Mouse (Mus musculus): ENCODE measurements around the gene Gdf5. TPM values are rescaled to one million over a fixed set of nuclear protein-coding genes. Genes with fewer than 3 reads are reported as not detected.
A peak's percentile ranks its signal among the peaks of the same experiment; 100 is the strongest.

Gdf5 gene
- polyA plus RNA-seq (2015; fragmentation: Nextera tagmentation; extraction: Ambion mirVana) = 1.3 and 2.1 TPM in 2 replicates

DNA sequence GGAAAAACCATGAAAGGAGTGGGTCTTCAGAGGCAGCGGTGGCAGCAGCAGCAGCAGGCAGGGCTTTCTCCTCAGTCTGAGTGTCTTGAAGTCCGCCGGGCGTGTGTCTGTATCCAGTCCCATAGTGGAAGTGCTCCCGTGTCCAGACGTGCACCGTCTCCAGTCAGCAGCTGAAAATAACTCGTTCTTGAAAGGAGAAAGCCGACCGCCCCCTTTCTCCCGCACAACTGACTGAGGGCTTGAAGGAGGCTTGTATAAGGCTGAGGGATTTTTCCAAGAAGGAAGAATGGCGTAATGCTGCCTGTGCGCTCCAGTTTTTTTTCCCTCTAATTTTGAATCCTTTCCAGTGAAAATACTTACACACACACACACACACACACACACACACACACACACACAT lies at the start of gene Gdf5:
Gene Gdf5 (minus strand): TSS at position 244 of the 400 bp plus-strand sequence.
- H3K9ac ChIP-seq = peak within 1 kb of the TSS; percentile 45
- H3K4me2 ChIP-seq = peak within 1 kb of the TSS; percentile 33; the same call in 1 of the 2 replicates
- 51% methylated on average over 13 of the region's 13 CpGs for WGBS
- no peak within 1 kb of the TSS for H3K4me3 ChIP-seq
- no peaks in the 10 kb centered on the region for H3K9me3 ChIP-seq
- no peak for ATAC-seq (ENCODE audit: low read depth)
- no peaks in the 10 kb centered on the region for H3K27me3 ChIP-seq
- H3K36me3 ChIP-seq = no peaks in the 10 kb centered on the region
- H3K27ac ChIP-seq (replicated peaks) = 0 out of 2 replicates have a peak within 1 kb of the TSS, but pooled peaks have one; percentile 9
- peaks cover 69% of the 10 kb centered on the region for H3K4me1 ChIP-seq (replicated peaks)

DNA sequence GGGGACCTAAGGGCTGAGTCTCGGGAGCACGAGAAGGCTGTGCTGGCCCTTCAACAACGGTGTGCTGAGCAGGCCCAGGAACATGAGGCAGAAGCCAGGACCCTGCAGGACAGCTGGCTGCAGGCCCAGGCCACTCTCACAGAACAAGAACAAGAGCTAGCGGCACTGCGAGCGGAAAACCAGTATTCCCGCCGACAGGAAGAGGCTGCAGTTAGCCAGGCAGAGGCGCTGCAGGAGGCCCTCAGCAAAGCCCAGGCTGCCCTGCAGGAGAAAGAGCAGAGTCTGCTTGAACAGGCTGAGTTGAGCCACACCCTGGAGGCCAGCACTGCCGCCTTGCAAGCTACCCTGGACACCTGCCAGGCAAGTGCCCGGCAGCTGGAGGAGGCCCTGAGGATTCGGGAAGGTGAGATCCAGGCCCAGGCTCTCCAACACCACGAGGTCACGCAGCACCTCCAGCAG lies 46.7 kb upstream of the Gdf5 start:
- no peak for ATAC-seq (ENCODE audit: low read depth)

DNA sequence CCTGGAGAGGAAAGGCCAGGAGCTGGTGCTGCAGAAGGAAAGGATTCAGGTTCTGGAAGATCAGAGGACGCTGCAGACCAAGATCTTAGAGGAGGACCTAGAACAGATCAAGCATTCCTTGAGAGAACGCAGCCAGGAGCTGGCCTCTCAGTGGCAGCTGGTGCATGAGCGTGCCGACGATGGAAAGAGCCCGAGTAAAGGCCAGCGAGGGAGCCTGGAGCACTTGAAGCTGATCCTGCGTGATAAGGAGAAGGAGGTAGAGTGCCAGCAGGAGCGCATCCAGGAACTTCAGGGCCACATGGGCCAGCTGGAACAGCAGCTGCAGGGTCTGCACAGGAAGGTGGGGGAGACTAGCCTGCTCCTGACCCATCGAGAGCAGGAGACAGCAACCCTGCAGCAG lies 46.0 kb upstream of the Gdf5 start:
- 95% methylated on average over 10 of the region's 10 CpGs for WGBS
- Histone ChIP-seq H3K36me3 (peaks cover 100% of the 10 kb centered on the region), H3K4me3 (no peak overlapping the region), H3K4me2 (no peak overlapping the region), H3K27me3 (no peaks in the 10 kb centered on the region), H3K9ac (no peak overlapping the region), H3K9me3 (no peaks in the 10 kb centered on the region), H3K4me1 (replicated peaks) (no peaks in the 10 kb centered on the region), H3K27ac (replicated peaks) (no peak overlapping the region)
- ATAC-seq (ENCODE audit: low read depth) = no peak

More for the DNA sequence above, 46.7 kb upstream of the Gdf5 start:
- H3K9me3 ChIP-seq = no peaks in the 10 kb centered on the region
- H3K4me2 ChIP-seq = no peak overlapping the region
- WGBS = 85% methylated on average over 14 of the region's 14 CpGs
- peaks cover 100% of the 10 kb centered on the region for H3K36me3 ChIP-seq
- H3K9ac ChIP-seq = no peak overlapping the region
- H3K4me1 ChIP-seq (replicated peaks) = no peaks in the 10 kb centered on the region
- no peaks in the 10 kb centered on the region for H3K27me3 ChIP-seq
- no peak overlapping the region for H3K27ac ChIP-seq (replicated peaks)
- no peak overlapping the region for H3K4me3 ChIP-seq

DNA sequence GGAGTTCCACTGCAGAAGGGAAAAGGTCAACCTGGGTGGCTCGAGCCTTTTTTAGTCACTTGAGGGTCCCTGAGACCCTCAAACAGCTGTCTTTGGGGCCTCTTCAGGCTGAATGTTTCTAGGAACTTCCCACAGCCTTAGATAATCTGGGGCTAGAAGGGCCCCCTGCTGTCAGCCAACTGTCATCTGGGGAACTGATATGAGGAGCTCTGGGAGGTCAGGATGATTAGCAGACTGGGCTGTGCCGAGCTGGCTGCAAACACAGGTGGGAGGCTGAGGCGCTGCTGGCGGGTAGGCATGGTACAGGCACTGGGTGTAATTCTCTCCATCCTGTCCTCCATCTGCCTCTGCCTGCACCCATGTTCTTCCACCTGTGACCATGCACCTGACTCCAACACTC lies 43.9 kb upstream of the Gdf5 start:
- Histone ChIP-seq H3K4me3 (no peak overlapping the region), H3K27ac (replicated peaks) (no peak overlapping the region), H3K4me2 (no peak overlapping the region), H3K4me1 (replicated peaks) (no peaks in the 10 kb centered on the region), H3K9me3 (no peaks in the 10 kb centered on the region), H3K9ac (no peak overlapping the region), H3K36me3 (peaks cover 100% of the 10 kb centered on the region), H3K27me3 (no peaks in the 10 kb centered on the region)
- no peak for ATAC-seq (ENCODE audit: low read depth)
- WGBS = 87% methylated on average over 4 of the region's 4 CpGs

DNA sequence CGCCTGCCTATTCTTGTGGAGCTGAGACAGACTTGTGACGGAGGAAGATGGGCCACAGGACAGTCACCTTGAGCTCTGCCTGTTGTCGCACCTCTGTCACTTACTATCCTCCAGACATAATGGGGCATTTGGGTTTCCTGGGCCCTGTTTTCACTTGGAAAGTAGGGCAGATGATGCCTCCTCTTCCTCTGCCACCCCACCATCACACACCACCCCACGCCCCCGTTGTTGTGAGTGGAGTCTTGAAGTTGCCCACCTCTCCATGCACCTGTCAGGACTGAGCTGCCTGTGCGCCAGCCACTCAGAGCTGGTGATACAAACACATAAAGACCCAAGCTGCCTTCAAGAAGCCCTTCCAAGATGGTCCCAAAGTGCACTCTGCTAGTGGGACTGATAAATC lies 42.0 kb upstream of the Gdf5 start:
- WGBS = 95% methylated on average over 6 of the region's 6 CpGs
- H3K27ac ChIP-seq (replicated peaks) = no peak overlapping the region

DNA sequence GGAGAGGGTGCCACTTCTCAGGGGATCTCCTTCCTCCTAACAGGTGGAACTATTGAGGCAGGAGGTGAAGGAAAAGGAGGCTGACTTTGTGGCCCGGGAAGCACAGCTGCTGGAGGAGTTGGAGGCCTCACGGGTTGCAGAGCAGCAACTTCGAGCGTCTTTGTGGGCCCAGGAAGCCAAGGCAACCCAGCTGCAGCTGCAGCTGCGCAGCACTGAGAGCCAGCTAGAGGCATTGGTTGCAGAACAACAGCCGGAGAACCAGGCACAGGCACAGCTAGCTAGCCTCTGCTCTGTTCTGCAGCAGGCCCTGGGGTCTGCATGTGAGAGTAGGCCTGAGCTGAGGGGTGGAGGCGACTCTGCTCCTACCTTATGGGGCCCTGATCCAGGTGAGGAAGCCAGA lies 40.6 kb upstream of the Gdf5 start:
- peaks cover 100% of the 10 kb centered on the region for H3K36me3 ChIP-seq
- H3K4me3 ChIP-seq = no peak overlapping the region
- 0 out of 2 replicates have a peak overlapping the region, but pooled peaks have one; percentile 1 for H3K9ac ChIP-seq
- H3K27ac ChIP-seq (replicated peaks) = no peak overlapping the region
- H3K9me3 ChIP-seq = no peaks in the 10 kb centered on the region
- H3K27me3 ChIP-seq = no peaks in the 10 kb centered on the region
- no peaks in the 10 kb centered on the region for H3K4me1 ChIP-seq (replicated peaks)
- WGBS = 92% methylated on average over 7 of the region's 7 CpGs
- ATAC-seq (ENCODE audit: low read depth) = no peak
- no peak overlapping the region for H3K4me2 ChIP-seq

More for the DNA sequence above, 42.0 kb upstream of the Gdf5 start:
- Histone ChIP-seq H3K9me3 (no peaks in the 10 kb centered on the region), H3K36me3 (peaks cover 100% of the 10 kb centered on the region), H3K4me2 (no peak overlapping the region), H3K4me3 (no peak overlapping the region), H3K4me1 (replicated peaks) (no peaks in the 10 kb centered on the region), H3K9ac (no peak overlapping the region), H3K27me3 (no peaks in the 10 kb centered on the region)
- ATAC-seq (ENCODE audit: low read depth) = no peak

DNA sequence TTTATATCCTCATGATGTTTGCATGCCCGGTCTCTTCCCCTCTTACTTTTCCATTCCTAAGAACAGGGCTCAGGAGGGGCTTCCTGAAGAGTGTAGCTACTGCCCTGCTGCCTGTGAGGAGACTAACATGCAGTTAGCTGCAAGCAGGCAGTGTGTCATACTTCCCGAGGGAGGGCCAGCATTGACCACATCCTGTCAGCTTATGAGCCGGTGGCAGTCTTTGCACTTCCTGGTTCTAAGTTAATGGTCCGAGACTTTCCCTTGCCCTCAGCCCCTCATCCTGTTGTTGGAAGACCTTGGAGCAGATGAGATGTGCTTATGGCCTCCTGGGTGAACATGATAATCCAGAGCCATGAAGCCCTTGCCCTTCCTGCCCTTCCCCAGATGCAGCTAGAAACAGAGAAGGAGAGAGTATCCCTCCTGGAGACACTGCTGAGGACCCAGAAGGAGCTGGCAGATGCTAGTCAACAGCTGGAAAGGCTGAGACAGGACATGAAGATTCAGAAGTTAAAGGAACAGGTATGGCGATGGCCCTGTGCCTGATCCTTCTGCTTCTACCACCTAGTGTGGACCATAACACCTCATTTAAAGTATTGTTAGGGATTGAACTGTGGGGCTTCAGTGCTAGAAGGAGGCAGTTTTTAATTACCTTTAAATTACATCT lies 34.3 kb upstream of the Gdf5 start:
- Histone ChIP-seq H3K36me3 (peaks cover 92% of the 10 kb centered on the region), H3K27me3 (no peaks in the 10 kb centered on the region), H3K4me2 (no peak overlapping the region), H3K9ac (no peak overlapping the region), H3K27ac (replicated peaks) (no peak overlapping the region), H3K4me1 (replicated peaks) (no peaks in the 10 kb centered on the region), H3K9me3 (no peaks in the 10 kb centered on the region), H3K4me3 (no peak overlapping the region)
- no peak for ATAC-seq (ENCODE audit: low read depth)
- WGBS = 83% methylated on average over 5 of the region's 5 CpGs

DNA sequence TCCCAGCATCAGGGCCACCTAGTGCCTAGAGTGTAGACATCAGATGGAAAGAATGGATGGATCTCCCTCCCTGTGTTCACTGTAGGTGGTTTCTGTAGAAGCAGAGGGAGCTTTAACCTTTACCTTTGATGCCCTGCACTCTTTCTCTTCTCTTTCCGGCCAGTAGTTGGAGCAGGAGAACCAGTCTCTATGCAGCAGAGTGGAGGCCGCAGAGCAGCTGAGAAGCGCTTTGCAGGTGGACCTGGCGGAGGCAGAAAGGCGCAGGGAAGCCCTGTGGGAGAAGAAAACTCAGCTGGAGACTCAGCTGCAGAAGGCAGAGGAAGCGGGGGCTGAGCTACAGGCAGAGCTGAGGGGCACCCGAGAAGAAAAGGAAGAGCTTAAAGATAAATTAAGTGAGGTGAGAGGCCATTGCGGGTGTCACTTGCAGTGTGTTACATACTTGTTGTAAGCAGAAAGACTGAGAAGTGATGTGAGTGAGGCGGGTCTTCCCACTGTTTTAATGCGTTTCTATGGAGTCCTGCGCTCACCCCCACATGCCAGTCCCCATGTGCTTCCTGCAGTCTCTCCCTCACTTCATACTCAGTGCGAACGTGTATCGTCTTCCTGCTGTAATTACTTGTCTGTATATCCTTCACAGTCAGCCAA lies 29.0 kb upstream of the Gdf5 start:
- no peaks in the 10 kb centered on the region for H3K4me1 ChIP-seq (replicated peaks)
- no peak for ATAC-seq (ENCODE audit: low read depth)
- no peak overlapping the region for H3K4me2 ChIP-seq
- H3K4me3 ChIP-seq = no peak overlapping the region
- H3K9ac ChIP-seq = no peak overlapping the region
- H3K27me3 ChIP-seq = no peaks in the 10 kb centered on the region
- H3K9me3 ChIP-seq = no peaks in the 10 kb centered on the region
- H3K36me3 ChIP-seq = peaks cover 87% of the 10 kb centered on the region
- 86% methylated on average over 14 of the region's 14 CpGs for WGBS
- H3K27ac ChIP-seq (replicated peaks) = no peak overlapping the region

DNA sequence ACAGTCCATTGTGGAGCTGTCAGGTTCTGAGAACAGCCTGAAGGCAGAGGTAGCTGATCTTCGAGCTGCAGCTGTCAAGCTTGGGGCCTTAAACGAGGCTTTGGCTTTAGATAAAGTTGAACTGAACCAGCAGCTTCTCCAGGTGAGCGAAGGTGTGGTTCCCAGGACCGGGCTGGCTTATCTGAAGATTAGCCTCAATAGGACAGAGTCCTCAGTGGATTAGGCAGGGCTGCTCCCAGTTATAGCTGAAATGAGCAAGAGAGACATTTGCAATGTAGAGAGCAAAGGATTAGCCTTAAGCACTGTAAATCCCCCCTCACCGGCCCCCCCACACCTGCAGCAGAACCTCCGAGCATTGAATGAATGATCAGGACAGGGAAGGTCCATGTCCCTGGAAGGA lies 28.2 kb upstream of the Gdf5 start:
- no peaks in the 10 kb centered on the region for H3K4me1 ChIP-seq (replicated peaks)
- peaks cover 90% of the 10 kb centered on the region for H3K36me3 ChIP-seq
- H3K27me3 ChIP-seq = no peaks in the 10 kb centered on the region
- no peak overlapping the region for H3K4me2 ChIP-seq
- H3K4me3 ChIP-seq = no peak overlapping the region
- ATAC-seq (ENCODE audit: low read depth) = no peak
- H3K27ac ChIP-seq (replicated peaks) = no peak overlapping the region
- no peaks in the 10 kb centered on the region for H3K9me3 ChIP-seq
- H3K9ac ChIP-seq = no peak overlapping the region
- WGBS = 88% methylated on average over 6 of the region's 6 CpGs

DNA sequence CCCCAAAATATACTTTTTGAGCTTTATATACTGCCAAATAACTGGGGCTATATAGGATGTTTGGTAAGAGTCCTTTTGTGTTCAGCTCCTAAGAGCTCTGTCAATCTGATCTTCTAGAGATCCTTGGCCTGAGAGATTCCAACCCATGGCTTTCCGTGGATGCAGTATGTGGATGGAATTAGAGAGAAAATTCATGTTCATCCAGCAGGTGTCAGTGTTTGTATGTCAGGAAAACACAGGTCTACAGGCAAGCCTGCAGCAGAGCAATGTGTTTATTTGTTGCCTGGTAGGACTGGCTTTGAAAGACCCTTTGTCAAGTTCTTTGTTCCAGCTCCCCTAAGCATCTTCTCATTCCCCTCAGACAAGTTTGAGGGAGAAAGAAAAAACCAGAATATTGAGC lies 17.8 kb upstream of the Gdf5 start:
- no peaks in the 10 kb centered on the region for H3K27me3 ChIP-seq
- 0 out of 2 replicates have a peak, but pooled peaks have one; percentile 19 for ATAC-seq (ENCODE audit: low read depth)
- peak overlapping the region; percentile 65 for H3K27ac ChIP-seq (replicated peaks)
- peaks cover 54% of the 10 kb centered on the region for H3K36me3 ChIP-seq
- H3K9ac ChIP-seq = no peak overlapping the region
- H3K4me1 ChIP-seq (replicated peaks) = peaks cover 13% of the 10 kb centered on the region
- no peaks in the 10 kb centered on the region for H3K9me3 ChIP-seq
- 42% methylated on average over 1 of the region's 1 CpGs for WGBS
- no peak overlapping the region for H3K4me3 ChIP-seq
- H3K4me2 ChIP-seq = no peak overlapping the region

DNA sequence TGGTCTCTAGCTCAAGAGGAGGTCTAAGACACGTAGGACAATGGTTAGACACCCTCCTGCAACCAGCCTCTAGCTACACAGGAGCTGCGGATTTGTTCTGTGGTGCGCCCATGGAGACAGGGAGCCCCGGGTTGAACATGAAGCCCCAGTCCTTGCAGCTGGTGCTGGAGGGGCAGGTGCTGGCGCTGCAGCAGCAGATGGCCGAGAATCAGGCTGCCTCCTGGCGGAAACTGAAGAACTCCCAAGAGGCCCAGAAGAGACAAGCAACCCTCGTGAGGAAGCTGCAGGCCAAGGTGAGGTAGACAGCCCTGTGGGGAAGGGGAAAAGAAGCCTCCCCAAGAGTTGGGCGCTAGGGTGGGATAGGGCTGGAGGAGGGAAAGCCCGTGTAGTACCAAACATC lies 16.7 kb upstream of the Gdf5 start:
- peaks cover 23% of the 10 kb centered on the region for H3K4me1 ChIP-seq (replicated peaks)
- H3K27me3 ChIP-seq = no peaks in the 10 kb centered on the region
- no peak overlapping the region for H3K9ac ChIP-seq
- ATAC-seq (ENCODE audit: low read depth) = no peak
- no peak overlapping the region; the same call in 1 of the 2 replicates for H3K27ac ChIP-seq (replicated peaks)
- peaks cover 43% of the 10 kb centered on the region for H3K36me3 ChIP-seq
- 64% methylated on average over 10 of the region's 10 CpGs for WGBS
- no peaks in the 10 kb centered on the region for H3K9me3 ChIP-seq
- no peak overlapping the region for H3K4me3 ChIP-seq
- H3K4me2 ChIP-seq = no peak overlapping the region

DNA sequence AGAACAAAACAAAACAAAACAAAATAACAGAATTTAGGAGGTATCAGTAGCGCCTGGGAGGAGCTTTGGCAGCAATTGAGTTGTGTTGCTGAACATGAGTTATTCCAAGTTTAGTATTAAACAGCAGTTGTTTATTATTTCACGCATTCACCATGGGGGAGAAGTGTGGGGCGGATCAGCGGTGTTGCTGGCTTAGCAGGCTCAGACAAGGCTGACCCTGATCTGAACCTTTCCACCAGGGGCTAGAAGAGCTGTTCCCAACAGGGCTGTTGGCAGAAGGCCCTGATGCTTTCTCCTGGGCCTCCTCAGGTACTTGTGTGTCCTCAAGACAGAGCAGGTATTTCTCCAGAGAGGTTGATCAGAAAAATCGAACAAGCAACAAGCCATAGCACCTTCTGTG lies 14.8 kb upstream of the Gdf5 start:
- Histone ChIP-seq H3K36me3 (peaks cover 25% of the 10 kb centered on the region), H3K27me3 (no peaks in the 10 kb centered on the region), H3K9me3 (no peaks in the 10 kb centered on the region), H3K27ac (replicated peaks) (no peak overlapping the region), H3K4me2 (no peak overlapping the region), H3K9ac (no peak overlapping the region), H3K4me1 (replicated peaks) (peaks cover 24% of the 10 kb centered on the region), H3K4me3 (no peak overlapping the region)
- ATAC-seq (ENCODE audit: low read depth) = no peak
- WGBS = 89% methylated on average over 5 of the region's 5 CpGs

All from neural tube, embryonic 13.5 days (tissue).